Mouse (Mus musculus) frontal cortex, postnatal 36 days (tissue): ENCODE measurements around the gene Ppard.

Source experiments
- DNase-seq, 2 experiments: peaks; one replicate each; pipeline ENCODE4 v3.0.0; 2022; ENCODE audit warnings: low spot score in 2 of 2

Gene Ppard

DNA sequence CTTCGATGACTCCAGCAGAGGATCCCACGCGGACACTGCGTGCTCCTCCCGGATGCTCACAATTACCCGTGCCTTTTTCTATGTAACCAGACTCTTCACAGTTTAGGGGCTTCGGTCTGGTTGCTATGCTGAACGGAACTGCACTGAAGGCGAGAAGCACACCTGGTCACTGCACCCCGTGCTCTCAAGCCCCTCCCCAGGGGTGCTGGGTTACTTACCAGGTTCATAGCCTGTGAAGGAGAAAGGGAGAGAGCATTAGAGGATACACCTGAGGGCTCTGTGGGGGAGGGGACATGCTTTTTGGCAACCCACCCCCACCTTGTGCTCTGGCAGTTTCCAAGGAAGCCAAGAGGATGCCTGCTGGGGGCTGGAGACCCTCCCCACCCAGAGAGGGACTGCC is 102.8 kb downstream of the Ppard start:
- no peak for DNase-seq

DNA sequence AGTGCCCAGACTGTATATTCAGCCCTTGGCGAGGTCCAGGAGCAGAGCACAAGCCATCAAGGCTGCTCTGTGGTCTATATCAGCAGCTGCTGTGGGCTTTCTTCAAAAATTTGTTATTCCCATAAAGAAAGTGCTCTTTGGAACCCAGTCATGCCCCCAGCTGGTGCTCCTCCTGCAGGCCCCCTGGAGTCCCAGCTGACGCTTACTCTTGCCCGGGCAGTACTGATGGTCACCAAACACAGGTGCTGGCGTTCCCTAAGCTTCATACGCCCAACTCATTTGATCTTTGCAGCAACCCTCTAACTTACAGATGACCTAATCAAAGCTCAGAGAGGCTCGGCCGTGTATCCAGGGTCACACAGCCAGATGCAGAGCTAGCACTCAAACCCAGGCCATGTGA is 105.0 kb downstream of the Ppard start:
- DNase-seq, result no peak

DNA sequence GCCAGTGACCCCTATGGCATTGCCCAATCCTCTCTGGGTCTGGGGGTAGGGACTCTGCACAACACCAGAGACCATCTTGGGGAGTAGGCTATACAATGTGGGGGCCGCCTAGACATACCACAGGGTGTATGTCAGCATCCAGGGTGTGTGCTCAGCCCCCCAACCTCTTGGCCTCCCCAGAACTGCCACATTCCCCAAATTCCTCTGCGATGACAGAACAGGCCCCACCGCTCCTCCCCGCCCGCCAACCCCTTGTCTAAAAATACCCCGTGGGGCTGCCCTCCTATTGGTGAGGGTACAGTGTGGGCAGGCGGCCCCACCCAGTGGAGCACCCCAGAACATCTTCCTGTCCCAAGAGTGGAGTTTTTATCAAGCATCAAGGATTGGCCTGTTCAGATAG is 108.1 kb downstream of the Ppard start:
- no peak for DNase-seq

DNA sequence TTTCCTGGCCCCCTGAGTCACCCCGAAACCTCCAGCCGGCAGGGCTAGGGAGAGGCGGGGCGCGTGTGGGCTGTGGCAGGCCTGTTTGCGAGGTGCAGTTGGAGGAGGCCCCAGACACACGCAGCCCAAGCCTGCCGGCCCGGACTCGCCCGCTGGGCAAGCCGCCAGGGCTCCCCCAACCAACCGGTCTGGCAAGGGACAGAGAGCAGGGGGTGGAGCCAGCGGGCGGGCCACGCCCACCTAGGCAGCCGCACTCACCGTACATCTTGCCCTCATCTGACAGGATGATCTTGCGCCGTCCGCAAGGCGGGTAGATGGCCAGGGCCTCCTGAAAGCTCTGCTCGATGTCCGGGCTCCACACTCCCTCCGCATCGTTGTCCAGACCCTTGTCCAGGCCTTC is 108.6 kb downstream of the Ppard start:
- DNase-seq, result peak; percentile 34 to 56

DNA sequence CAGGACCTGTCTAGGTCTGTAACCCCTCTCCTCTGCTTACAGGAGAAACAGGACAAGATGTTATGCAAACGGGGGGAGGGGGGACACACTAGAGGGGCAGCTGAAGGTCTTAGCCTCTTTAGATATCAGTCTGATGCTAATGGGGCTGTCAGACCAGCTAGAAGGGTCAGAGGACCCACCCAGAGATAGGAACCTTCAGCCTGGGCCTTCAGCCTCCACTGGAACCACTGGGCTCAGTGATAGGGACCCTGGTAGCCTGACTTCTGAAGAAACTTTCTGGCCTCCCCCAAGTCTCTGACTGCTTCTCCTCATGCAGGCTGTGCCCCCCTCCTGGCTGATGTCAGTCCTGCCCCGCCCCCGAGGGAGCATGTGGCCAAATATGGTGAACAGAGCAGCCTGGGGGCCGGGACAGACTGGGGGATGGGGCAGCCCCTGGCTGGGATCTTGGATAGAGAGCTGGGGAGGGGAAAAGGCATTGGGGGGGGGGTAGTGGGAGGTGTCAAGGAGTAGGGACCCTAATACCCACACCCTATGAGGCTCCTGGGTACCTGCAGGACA is 111.6 kb downstream of the Ppard start:
- no peak for DNase-seq

DNA sequence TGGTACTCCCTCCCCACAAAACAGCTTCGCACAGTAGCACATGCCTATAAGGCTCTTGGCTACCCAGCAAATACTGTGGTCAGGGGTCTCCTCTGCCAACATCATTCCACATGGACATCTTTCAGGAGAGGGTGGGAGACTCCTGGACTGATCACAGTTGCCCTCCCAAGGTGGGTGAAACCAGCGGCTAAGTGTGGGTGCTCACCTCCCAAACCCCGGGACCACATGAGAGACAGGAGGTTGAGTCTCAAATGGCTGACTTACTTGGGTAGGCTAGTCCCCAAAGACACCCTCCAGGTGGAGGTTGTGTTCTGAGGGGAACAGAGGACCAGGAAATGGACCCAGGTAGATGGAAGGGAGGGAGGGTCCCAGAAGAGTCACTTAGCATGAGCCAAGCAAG is 112.2 kb downstream of the Ppard start:
- DNase-seq, result no peak

DNA sequence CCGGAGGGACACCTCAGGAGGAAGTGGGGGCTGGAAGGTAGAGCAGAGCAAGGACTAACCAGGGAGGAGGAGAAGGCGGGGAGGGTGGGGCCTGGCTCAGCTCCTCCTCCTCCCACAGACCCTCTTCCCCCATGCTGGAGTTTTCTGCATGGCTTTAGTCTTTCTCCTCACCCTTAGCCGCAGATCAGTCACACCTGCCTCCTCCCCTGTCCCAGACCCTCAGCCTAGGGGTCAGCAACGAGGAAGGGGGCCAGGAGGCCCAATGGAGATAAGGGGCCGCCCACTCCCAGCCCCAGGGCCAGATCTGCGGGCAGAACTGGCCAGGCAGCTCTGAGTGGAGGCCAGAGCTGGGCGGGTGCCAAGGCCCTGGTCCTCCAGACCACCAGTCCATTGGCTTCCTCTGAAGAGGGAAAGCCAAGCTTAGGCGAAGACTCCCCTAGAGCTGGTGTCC is 112.8 kb downstream of the Ppard start:
- no peak for DNase-seq

DNA sequence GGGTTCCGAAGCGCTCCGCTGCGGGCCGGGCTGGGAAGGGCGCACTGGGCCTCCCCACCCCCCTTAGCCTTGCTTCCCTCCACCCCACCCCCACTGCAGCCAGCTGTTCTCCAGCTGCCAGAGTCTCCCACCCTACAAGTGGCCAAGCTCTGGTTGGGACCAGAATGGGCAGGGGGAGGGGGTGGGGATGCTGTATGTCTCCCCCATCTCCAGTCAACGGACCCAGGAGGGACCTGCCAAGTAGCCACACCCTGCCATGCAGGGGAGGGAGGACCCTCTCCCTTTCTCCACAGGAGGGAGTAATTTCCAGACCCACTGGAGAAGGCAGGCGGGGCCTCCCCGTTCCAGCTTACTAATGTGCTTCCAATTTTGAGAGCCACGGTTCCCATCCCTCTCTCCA is 113.4 kb downstream of the Ppard start:
- DNase-seq, result no peak

DNA sequence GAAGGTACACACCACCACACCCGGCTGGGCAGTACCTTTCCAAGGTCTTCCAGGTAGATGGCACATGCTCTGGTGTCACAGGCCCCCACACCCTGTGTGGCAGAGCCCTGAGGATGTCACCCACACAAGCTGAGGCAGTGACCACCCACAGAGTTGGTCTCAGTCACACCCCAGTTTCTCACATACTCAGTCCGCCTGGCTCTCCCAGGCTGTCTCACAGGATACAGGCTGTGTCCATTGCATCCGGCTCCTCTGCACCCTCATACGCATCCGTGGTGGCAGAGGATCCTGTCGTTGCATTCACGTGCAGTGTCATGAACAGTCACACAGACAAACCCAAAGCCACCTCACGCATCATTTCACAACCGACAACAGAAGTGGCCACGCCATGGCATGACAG is 114.8 kb downstream of the Ppard start:
- no peak for DNase-seq

DNA sequence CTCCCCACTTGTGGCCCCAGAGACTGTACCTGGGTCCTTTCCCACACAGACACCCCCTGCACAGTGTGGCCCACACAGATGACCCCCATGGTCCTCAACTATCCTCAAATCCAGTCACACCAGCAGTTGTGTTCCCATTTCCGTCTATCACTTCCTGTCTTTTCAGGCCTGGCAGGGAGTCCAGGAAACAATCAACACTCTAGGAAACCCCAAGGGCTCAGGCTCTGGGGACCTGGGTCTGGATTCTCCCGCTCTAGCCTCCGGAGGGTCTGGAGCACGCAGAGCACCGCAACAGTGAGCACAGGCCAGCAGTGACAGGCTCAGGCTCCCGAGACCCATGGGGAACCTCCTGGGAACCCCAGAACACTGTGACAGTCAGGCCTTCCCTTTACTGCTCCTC is 115.7 kb downstream of the Ppard start:
- no peak for DNase-seq

DNA sequence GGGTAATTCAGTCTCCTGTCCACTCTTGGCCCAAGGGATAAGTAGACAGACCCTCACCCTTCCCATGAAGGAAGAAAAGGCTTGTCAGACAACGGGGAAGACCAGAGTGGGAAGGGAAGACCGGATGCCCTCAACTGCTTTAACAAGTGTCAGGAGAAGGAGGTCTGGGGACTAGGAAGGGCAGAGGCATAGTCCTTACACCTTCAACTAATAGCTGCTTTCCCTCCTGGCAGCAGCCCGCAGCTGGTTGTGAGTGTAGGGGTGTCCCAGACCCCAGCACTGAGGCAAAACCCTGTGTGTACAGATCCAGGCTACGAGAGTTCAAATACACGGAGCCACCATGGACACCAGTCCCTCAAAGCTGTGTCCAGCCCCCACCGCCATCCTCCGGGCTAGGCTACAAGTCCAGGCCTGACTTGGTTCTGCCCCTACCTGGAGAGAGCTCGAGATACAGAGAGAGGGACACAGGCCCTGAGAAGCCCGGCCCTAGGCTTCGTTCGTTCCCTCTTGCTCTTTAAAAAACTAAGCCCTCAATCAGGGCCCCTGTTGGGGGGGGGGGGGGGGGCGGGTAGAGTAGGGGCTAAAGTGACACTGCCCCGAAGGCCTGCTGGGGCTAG is 116.9 kb downstream of the Ppard start:
- no peak for DNase-seq

DNA sequence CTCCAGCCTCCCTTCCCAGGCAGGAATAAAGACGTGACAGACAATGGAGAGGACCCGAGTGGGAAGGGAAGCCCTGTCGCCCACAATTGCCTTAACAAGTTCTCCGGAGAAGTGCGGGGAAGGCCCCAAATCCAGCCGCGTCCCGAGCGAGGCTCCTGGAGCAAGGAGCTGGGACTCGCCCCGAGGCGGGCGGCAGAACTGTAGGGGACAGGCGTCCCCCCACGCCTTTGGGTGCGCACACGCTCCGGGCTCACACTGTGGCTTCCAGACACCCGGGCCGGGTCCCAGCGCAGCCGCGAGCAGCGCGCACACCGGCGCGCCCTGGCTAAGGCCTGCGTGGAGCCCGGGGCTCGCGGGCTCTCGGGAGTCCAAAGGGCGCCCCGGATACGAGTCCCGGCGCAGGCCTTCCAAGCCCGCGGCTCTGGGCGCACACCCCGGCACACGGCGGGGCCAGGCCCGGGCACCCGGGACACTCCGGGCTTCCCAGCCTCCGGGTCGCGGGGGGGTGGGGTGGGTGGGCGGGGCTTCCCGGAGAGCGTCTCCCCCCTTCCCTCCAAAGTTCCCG is 117.5 kb downstream of the Ppard start:
- no peak for DNase-seq

DNA sequence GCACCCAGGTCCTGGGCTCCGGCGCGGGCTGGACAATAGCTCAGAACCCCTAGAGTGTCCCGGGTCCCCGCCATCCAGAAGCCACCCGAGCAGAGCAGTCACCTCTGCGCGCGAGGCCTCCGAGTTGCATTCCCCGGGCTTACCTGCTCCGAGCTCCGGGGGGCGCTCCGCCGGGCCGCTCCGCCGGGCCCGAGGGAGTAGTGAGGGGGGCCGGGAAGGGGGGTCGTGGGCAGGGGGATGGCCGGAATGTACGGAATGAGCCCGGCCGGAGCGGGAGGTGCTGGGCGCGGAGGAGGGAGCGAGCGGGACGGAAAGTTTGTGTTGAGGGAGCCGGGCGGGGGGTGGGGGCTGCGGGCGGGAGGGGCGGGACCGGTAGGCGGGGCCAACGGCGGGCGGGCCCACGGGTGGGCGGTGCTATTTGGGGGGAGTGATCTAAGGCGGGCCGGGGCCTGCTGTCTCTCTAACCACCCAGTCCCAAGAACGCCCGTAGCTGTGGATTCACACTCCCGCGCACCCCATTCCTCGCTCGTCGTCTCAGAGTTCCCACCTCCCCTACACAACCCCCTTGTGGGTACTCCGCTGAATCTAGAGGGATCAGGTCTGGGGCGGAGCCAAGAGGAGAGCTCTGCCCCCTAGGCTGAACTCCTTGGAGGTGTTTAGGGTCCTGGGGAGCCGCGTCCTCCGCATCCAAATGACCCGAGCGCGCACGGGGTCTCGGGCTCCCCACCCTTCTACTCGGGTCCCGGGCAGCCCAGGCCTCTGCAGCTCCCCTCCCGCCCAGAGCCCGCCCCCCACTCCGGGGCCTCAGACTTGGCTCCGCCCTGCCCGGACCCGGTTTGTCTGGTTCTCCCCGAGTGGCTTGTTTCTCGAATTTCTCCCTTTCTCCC is 118.2 kb downstream of the Ppard start, which contains the start of gene Tead3:
Gene Tead3, minus strand, starts transcription at position 352 of the 887 bp plus-strand sequence.
- DNase-seq, result no peak
